Mouse (Mus musculus): ENCODE data around the gene Mettl24. TPM values are rescaled to one million over a fixed set of nuclear protein-coding genes. Genes with fewer than 3 reads are reported as not detected.

Mettl24 gene
- polyA plus RNA-seq, 1 experiment from 2014 or later = 0.97 TPM

GRCm38 (mm10) chr10:40688266-40688665 lies 5.2 kb downstream of the Mettl24 start:
- 85% methylated on average over 6 of the region's 6 CpGs for WGBS

GRCm38 (mm10) chr10:40688873-40689272 lies 5.8 kb downstream of the Mettl24 start:
- Histone ChIP-seq H3K9ac (ENCODE audit: low read depth, low read length) (no peak overlapping the region), H3K27me3 (ENCODE audit: control insufficient read depth, insufficient read depth, low read length) (no peaks in the 10 kb centered on the region), H3K9me3 (ENCODE audit: control insufficient read depth, low read length) (no peaks in the 10 kb centered on the region), H3K36me3 (ENCODE audit: control insufficient read depth, insufficient read depth, low read length) (no peaks in the 10 kb centered on the region), H3K4me3 (ENCODE audit: low read depth, low read length) (no peak overlapping the region), H3K4me1 (replicated peaks; ENCODE audit: control insufficient read depth, insufficient read depth, low read length) (no peaks in the 10 kb centered on the region), H3K4me2 (replicated peaks; ENCODE audit: low read depth, low read length) (no peak overlapping the region), H3K27ac (ENCODE audit: low read depth, low read length) (no peak overlapping the region)
- 68% methylated on average over 1 of the region's 1 CpGs for WGBS
- DNase-seq (ENCODE audit: low spot score) = no peak
- ATAC-seq (ENCODE audit: low FRiP score) = no peak

More at GRCm38 (mm10) chr10:40688266-40688665, 5.2 kb downstream of the Mettl24 start:
- H3K27ac ChIP-seq (ENCODE audit: low read depth, low read length) = no peak overlapping the region
- H3K9ac ChIP-seq (ENCODE audit: low read depth, low read length) = no peak overlapping the region
- no peaks in the 10 kb centered on the region for H3K36me3 ChIP-seq (ENCODE audit: control insufficient read depth, insufficient read depth, low read length)
- H3K27me3 ChIP-seq (ENCODE audit: control insufficient read depth, insufficient read depth, low read length) = no peaks in the 10 kb centered on the region
- H3K4me3 ChIP-seq (ENCODE audit: low read depth, low read length) = no peak overlapping the region
- H3K4me1 ChIP-seq (replicated peaks; ENCODE audit: control insufficient read depth, insufficient read depth, low read length) = no peaks in the 10 kb centered on the region
- no peak overlapping the region for H3K4me2 ChIP-seq (replicated peaks; ENCODE audit: low read depth, low read length)
- DNase-seq (ENCODE audit: low spot score) (no peak), ATAC-seq (ENCODE audit: low FRiP score) (no peak)
- no peaks in the 10 kb centered on the region for H3K9me3 ChIP-seq (ENCODE audit: control insufficient read depth, low read length)

DNA sequence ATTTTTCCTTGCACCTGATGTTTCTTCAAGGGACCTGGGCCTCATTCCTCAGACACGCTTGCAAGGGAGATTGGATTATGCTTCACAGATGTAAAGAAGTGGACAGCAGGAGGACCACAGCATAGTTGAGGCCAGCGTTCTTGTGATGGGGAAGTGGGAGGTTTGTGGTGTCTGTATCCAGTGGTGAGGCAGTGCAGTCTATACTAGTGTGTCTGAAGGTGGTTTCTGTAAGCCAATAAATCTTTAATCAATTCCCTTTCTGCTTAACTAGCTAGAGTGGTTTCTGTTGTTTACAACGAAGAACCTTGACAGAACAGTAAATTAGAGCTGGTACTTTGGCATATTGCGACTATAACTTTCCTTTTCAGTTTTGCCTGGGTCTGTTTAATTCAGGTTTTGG lies 15.6 kb downstream of the Mettl24 start:
- Histone ChIP-seq H3K36me3 (ENCODE audit: control insufficient read depth, insufficient read depth, low read length) (no peaks in the 10 kb centered on the region), H3K9me3 (ENCODE audit: control insufficient read depth, low read length) (no peaks in the 10 kb centered on the region), H3K9ac (ENCODE audit: low read depth, low read length) (no peak overlapping the region), H3K27ac (ENCODE audit: low read depth, low read length) (no peak overlapping the region), H3K27me3 (ENCODE audit: control insufficient read depth, insufficient read depth, low read length) (no peaks in the 10 kb centered on the region), H3K4me2 (replicated peaks; ENCODE audit: low read depth, low read length) (no peak overlapping the region), H3K4me3 (ENCODE audit: low read depth, low read length) (no peak overlapping the region), H3K4me1 (replicated peaks; ENCODE audit: control insufficient read depth, insufficient read depth, low read length) (no peaks in the 10 kb centered on the region)
- DNase-seq (ENCODE audit: low spot score) (no peak), ATAC-seq (ENCODE audit: low FRiP score) (no peak)
- 82% methylated on average over 4 of the region's 4 CpGs for WGBS

DNA sequence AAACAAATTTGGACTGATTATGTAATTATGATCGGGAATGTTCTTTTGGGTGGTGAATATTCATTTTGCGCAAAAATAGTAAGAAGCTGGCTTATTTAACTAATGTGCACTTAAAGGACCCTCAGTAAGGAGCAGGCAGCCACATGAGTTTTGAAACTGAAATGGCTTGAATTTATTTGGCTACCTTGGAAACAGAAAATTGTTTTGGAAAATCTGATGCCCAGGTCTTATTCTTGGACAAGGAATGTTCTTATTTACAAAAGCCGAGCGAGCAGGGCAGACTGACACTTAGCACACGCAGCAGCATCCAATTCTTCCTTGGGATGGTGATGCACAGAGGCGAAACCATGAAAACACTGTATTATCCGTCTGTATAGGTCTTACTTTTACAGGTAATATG lies 28.0 kb downstream of the Mettl24 start:
- no peak for DNase-seq (ENCODE audit: low spot score)

DNA sequence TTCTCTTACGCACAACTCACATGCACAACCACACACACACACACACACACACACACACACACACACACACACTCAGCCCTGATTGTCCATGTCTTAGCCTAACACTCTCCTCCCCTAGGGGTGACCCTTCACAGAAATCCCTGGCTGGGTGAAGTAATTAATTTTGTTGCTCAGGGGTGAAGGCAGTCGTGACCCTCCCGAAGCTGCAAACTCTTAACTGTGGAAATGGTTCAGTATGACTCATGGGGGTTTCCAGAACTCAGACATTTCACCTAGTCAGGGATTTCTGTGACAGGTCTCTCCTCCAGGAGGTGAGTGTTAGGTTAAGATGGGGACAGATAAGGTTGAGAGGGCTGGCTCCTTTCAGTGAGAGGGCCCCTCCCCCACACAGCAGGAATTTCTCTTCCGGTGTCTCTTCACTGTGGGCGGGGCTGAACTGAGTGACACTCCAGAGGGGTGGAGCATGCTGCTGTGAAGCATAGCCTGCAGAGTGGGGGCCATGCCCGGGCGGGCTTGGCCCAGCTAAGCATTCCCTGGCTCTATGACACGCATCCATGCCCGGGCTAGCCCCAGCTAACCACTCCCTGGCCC lies 30.0 kb downstream of the Mettl24 start:
- H3K4me3 ChIP-seq (ENCODE audit: low read depth, low read length) = no peak overlapping the region
- no peak overlapping the region for H3K27ac ChIP-seq (ENCODE audit: low read depth, low read length)
- no peaks in the 10 kb centered on the region for H3K36me3 ChIP-seq (ENCODE audit: control insufficient read depth, insufficient read depth, low read length)
- ATAC-seq (ENCODE audit: low FRiP score) = peak; percentile 85
- H3K4me2 ChIP-seq (replicated peaks; ENCODE audit: low read depth, low read length) = no peak overlapping the region
- H3K27me3 ChIP-seq (ENCODE audit: control insufficient read depth, insufficient read depth, low read length) = no peaks in the 10 kb centered on the region
- WGBS = 38% methylated on average over 9 of the region's 9 CpGs
- H3K4me1 ChIP-seq (replicated peaks; ENCODE audit: control insufficient read depth, insufficient read depth, low read length) = no peaks in the 10 kb centered on the region
- no peak overlapping the region for H3K9ac ChIP-seq (ENCODE audit: low read depth, low read length)
- H3K9me3 ChIP-seq (ENCODE audit: control insufficient read depth, low read length) = no peaks in the 10 kb centered on the region
- DNase-seq (ENCODE audit: low spot score) = peak; percentile 57

More for the DNA sequence above, 28.0 kb downstream of the Mettl24 start:
- H3K36me3 ChIP-seq (ENCODE audit: control insufficient read depth, insufficient read depth, low read length) = no peaks in the 10 kb centered on the region
- no peaks in the 10 kb centered on the region for H3K4me1 ChIP-seq (replicated peaks; ENCODE audit: control insufficient read depth, insufficient read depth, low read length)
- H3K27ac ChIP-seq (ENCODE audit: low read depth, low read length) = no peak overlapping the region
- no peak for ATAC-seq (ENCODE audit: low FRiP score)
- H3K9me3 ChIP-seq (ENCODE audit: control insufficient read depth, low read length) = no peaks in the 10 kb centered on the region
- no peaks in the 10 kb centered on the region for H3K27me3 ChIP-seq (ENCODE audit: control insufficient read depth, insufficient read depth, low read length)
- no peak overlapping the region for H3K4me2 ChIP-seq (replicated peaks; ENCODE audit: low read depth, low read length)
- no peak overlapping the region for H3K4me3 ChIP-seq (ENCODE audit: low read depth, low read length)
- H3K9ac ChIP-seq (ENCODE audit: low read depth, low read length) = no peak overlapping the region
- 88% methylated on average over 7 of the region's 7 CpGs for WGBS

- WGBS = 94% methylated on average over 9 of the region's 9 CpGs
Measured at GRCm38 (mm10) chr10:40713829-40714228, 30.7 kb downstream of the Mettl24 start.

DNA sequence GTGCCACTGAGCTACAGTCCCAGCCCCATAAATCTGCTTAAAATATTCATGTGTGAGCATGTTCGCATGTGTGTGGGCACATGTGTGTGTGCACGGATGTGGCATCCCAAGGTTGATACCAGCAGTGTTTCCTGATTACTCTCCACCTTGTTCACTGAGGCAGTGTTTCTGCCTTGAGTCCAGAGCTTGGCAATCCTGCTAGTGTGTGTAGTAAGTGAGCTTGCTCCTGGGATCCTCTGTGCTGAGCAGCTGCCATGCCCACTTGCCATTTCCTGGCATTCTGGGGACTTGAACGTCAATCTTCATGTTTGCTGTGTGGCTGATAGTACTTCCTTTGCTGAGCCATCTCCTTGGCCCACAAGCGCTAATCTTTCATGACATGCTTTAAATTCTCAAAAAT lies 32.1 kb downstream of the Mettl24 start:
- no peaks in the 10 kb centered on the region for H3K4me1 ChIP-seq (replicated peaks; ENCODE audit: control insufficient read depth, insufficient read depth, low read length)
- WGBS = 82% methylated on average over 4 of the region's 4 CpGs
- no peaks in the 10 kb centered on the region for H3K36me3 ChIP-seq (ENCODE audit: control insufficient read depth, insufficient read depth, low read length)
- H3K4me2 ChIP-seq (replicated peaks; ENCODE audit: low read depth, low read length) = no peak overlapping the region
- DNase-seq (ENCODE audit: low spot score) (no peak), ATAC-seq (ENCODE audit: low FRiP score) (no peak)
- no peak overlapping the region for H3K9ac ChIP-seq (ENCODE audit: low read depth, low read length)
- H3K27me3 ChIP-seq (ENCODE audit: control insufficient read depth, insufficient read depth, low read length) = no peaks in the 10 kb centered on the region
- H3K27ac ChIP-seq (ENCODE audit: low read depth, low read length) = no peak overlapping the region
- H3K9me3 ChIP-seq (ENCODE audit: control insufficient read depth, low read length) = no peaks in the 10 kb centered on the region
- no peak overlapping the region for H3K4me3 ChIP-seq (ENCODE audit: low read depth, low read length)

More at GRCm38 (mm10) chr10:40713829-40714228, 30.7 kb downstream of the Mettl24 start:
- H3K27ac ChIP-seq (ENCODE audit: low read depth, low read length) = no peak overlapping the region
- no peak overlapping the region for H3K4me2 ChIP-seq (replicated peaks; ENCODE audit: low read depth, low read length)
- DNase-seq (ENCODE audit: low spot score) = no peak
- no peaks in the 10 kb centered on the region for H3K36me3 ChIP-seq (ENCODE audit: control insufficient read depth, insufficient read depth, low read length)
- H3K9me3 ChIP-seq (ENCODE audit: control insufficient read depth, low read length) = no peaks in the 10 kb centered on the region
- no peaks in the 10 kb centered on the region for H3K4me1 ChIP-seq (replicated peaks; ENCODE audit: control insufficient read depth, insufficient read depth, low read length)
- no peaks in the 10 kb centered on the region for H3K27me3 ChIP-seq (ENCODE audit: control insufficient read depth, insufficient read depth, low read length)
- H3K4me3 ChIP-seq (ENCODE audit: low read depth, low read length) = no peak overlapping the region
- no peak overlapping the region for H3K9ac ChIP-seq (ENCODE audit: low read depth, low read length)
- no peak for ATAC-seq (ENCODE audit: low FRiP score)

GRCm38 (mm10) chr10:40716296-40716695 lies 33.2 kb downstream of the Mettl24 start:
- 81% methylated on average over 8 of the region's 8 CpGs for WGBS
- H3K27ac ChIP-seq (ENCODE audit: low read depth, low read length) = no peak overlapping the region
- ATAC-seq (ENCODE audit: low FRiP score) (no peak), DNase-seq (ENCODE audit: low spot score) (no peak)
- H3K27me3 ChIP-seq (ENCODE audit: control insufficient read depth, insufficient read depth, low read length) = no peaks in the 10 kb centered on the region
- no peak overlapping the region for H3K4me3 ChIP-seq (ENCODE audit: low read depth, low read length)
- H3K9ac ChIP-seq (ENCODE audit: low read depth, low read length) = no peak overlapping the region
- H3K4me1 ChIP-seq (replicated peaks; ENCODE audit: control insufficient read depth, insufficient read depth, low read length) = no peaks in the 10 kb centered on the region
- H3K36me3 ChIP-seq (ENCODE audit: control insufficient read depth, insufficient read depth, low read length) = no peaks in the 10 kb centered on the region
- H3K4me2 ChIP-seq (replicated peaks; ENCODE audit: low read depth, low read length) = no peak overlapping the region
- no peaks in the 10 kb centered on the region for H3K9me3 ChIP-seq (ENCODE audit: control insufficient read depth, low read length)

DNA sequence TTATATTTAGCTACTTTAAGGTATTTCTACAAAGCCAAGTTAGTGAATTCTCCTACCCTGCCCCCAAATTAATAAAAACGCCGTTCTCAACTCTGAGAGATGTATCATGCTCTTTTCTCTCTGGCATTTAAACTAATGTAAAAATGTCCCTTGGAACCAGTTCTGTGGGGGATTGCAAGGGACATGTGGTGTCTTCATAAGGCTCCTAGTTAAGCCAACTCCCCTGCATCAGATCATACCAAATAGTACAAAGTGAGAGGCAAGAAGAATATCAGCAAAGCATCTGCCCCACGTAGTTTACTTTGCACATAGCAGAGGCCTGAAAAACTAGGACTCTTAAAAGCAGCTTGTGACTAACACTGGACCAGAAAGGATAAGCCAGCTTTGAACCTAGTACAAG lies 33.6 kb downstream of the Mettl24 start:
- Histone ChIP-seq H3K27ac (ENCODE audit: low read depth, low read length) (no peak overlapping the region), H3K9ac (ENCODE audit: low read depth, low read length) (no peak overlapping the region), H3K4me3 (ENCODE audit: low read depth, low read length) (no peak overlapping the region), H3K9me3 (ENCODE audit: control insufficient read depth, low read length) (no peaks in the 10 kb centered on the region), H3K27me3 (ENCODE audit: control insufficient read depth, insufficient read depth, low read length) (no peaks in the 10 kb centered on the region), H3K36me3 (ENCODE audit: control insufficient read depth, insufficient read depth, low read length) (no peaks in the 10 kb centered on the region), H3K4me1 (replicated peaks; ENCODE audit: control insufficient read depth, insufficient read depth, low read length) (no peaks in the 10 kb centered on the region), H3K4me2 (replicated peaks; ENCODE audit: low read depth, low read length) (no peak overlapping the region)
- no peak for DNase-seq (ENCODE audit: low spot score)
- WGBS = 91% methylated on average over 3 of the region's 3 CpGs
- no peak for ATAC-seq (ENCODE audit: low FRiP score)

Measured in hindbrain, embryonic 11.5 days (tissue).